In genomic region chr5:9427581-9428241, GRCm38 (mm10) we compare ENCODE assay signal across 9 mouse cellular contexts.
A peak's percentile ranks its signal among the peaks of the same experiment; 100 is the strongest.
DNase-seq lines count a peak whose midpoint lies in the region; ATAC-seq and TF ChIP-seq lines count a peak whose summit lies in the region.
"Had no signal": no experiment of that assay in that cellular context is flagged by ENCODE, and none has a peak within 500 bp of the region (broad histone marks: within the 10 kb centered on the region; RNA-seq: fewer than 3 reads in every experiment).

No protein-coding gene starts in this region.

- DNase-seq in kidney, postnatal 0 days (ENCODE audit: low spot score): peak; percentile 79
- DNase-seq in kidney, adult 11 months: no peak
- DNase-seq in NIH3T3 (ENCODE audit: low read depth): peak; percentile 73
- DNase-seq in cerebellum, postnatal 25 days: peak; percentile 38 to 69
- DNase-seq in hindbrain, embryonic 10.5 days (ENCODE audit: low spot score): peak; percentile 49
- peak; percentile 31 for DNase-seq in left cerebral cortex, postnatal 4 days
- DNase-seq in ovary, postnatal 36 days (ENCODE audit: low spot score): no peak

- intact Hi-C loops in left cerebral cortex, postnatal 4 days (cut with DNase I): no loop called here

- no peak overlapping the region for H3K27ac ChIP-seq in kidney, postnatal 0 days
- no peak overlapping the region for H3K27ac ChIP-seq in hindbrain, embryonic 10.5 days
- H3K27ac ChIP-seq in neural tube, embryonic 15.5 days (replicated peaks): no peak overlapping the region
- H3K27ac ChIP-seq: limb, embryonic 15.5 days had no signal

- H3K9me3 ChIP-seq in kidney, postnatal 0 days (replicated peaks; ENCODE audit: low read length): no peaks in the 10 kb centered on the region
- no peaks in the 10 kb centered on the region for H3K9me3 ChIP-seq in hindbrain, embryonic 10.5 days
- no peaks in the 10 kb centered on the region for H3K9me3 ChIP-seq in neural tube, embryonic 15.5 days (replicated peaks)
- H3K9me3 ChIP-seq: limb, embryonic 15.5 days had no signal

- H3K27me3 ChIP-seq in kidney, postnatal 0 days (ENCODE audit: insufficient read depth, low read length): no peaks in the 10 kb centered on the region
- no peaks in the 10 kb centered on the region for H3K27me3 ChIP-seq in hindbrain, embryonic 10.5 days (ENCODE audit: insufficient read depth, poor library complexity, severe bottlenecking)
- no peaks in the 10 kb centered on the region for H3K27me3 ChIP-seq in neural tube, embryonic 15.5 days (replicated peaks)
- H3K27me3 ChIP-seq: limb, embryonic 15.5 days had no signal

- H3K36me3 ChIP-seq in kidney, postnatal 0 days (ENCODE audit: insufficient read depth, low read length): no peaks in the 10 kb centered on the region
- H3K36me3 ChIP-seq in hindbrain, embryonic 10.5 days: no peaks in the 10 kb centered on the region
- no peaks in the 10 kb centered on the region; the same call in 1 of the 2 replicates for H3K36me3 ChIP-seq in neural tube, embryonic 15.5 days
- H3K36me3 ChIP-seq: limb, embryonic 15.5 days had no signal

- no peak overlapping the region for H3K9ac ChIP-seq in kidney, postnatal 0 days (ENCODE audit: low read depth, low read length)
- H3K9ac ChIP-seq in neural tube, embryonic 15.5 days (replicated peaks): no peak overlapping the region
- H3K9ac ChIP-seq: limb, embryonic 15.5 days had no signal

- ATAC-seq in kidney, postnatal 0 days (replicated peaks; ENCODE audit: low FRiP score, low read depth): no peak
- peak; percentile 88 for ATAC-seq in neural tube, embryonic 15.5 days (ENCODE audit: low FRiP score)

- peak; percentile 78 for TF ChIP-seq CTCF in kidney, postnatal 0 days (IDR thresholded peaks at IDR 0.05; ENCODE audit: low read depth)

- WGBS in kidney, postnatal 0 days: 49% methylated on average over 10 of the region's 10 CpGs
- 47% methylated on average over 10 of the region's 10 CpGs for WGBS in hindbrain, embryonic 10.5 days
- 44% methylated on average over 10 of the region's 10 CpGs for WGBS in neural tube, embryonic 15.5 days

- no peak overlapping the region for H3K4me2 ChIP-seq in kidney, postnatal 0 days (ENCODE audit: low read length)
- H3K4me2 ChIP-seq in neural tube, embryonic 15.5 days: no peak overlapping the region
- H3K4me2 ChIP-seq: limb, embryonic 15.5 days had no signal

- H3K4me1 ChIP-seq in kidney, postnatal 0 days (replicated peaks; ENCODE audit: insufficient read depth, low read length): no peaks in the 10 kb centered on the region
- H3K4me1 ChIP-seq in hindbrain, embryonic 10.5 days (replicated peaks): 0 out of 2 replicates have a peak, but pooled peaks cover 3% of the 10 kb centered on the region
- H3K4me1 ChIP-seq in neural tube, embryonic 15.5 days: no peaks in the 10 kb centered on the region
- H3K4me1 ChIP-seq: limb, embryonic 15.5 days had no signal

- H3K4me3 ChIP-seq in kidney, postnatal 0 days (replicated peaks; ENCODE audit: low read depth, low read length): no peak overlapping the region
- H3K4me3 ChIP-seq in hindbrain, embryonic 10.5 days: no peak overlapping the region
- no peak overlapping the region for H3K4me3 ChIP-seq in neural tube, embryonic 15.5 days (replicated peaks)
- H3K4me3 ChIP-seq: limb, embryonic 15.5 days had no signal

Comparison
In these comparisons a context has a peak if more than half of its experiments do, and no peak if none do; other contexts are left out.
1. DNase-seq: peak in kidney, postnatal 0 days (single experiment), NIH3T3 (single experiment), cerebellum, postnatal 25 days (2 of 2), hindbrain, embryonic 10.5 days (single experiment) and left cerebral cortex, postnatal 4 days (single experiment); none in kidney, adult 11 months (single experiment) and ovary, postnatal 36 days (single experiment).